Mouse (Mus musculus) right cerebral cortex, adult 2 months (tissue): Measurements from ENCODE around the gene Zdhhc9.
"Not testable (repeated sequence)": the region's sequence is repeated elsewhere in the genome, so short reads cannot be mapped to it uniquely, and the experiment has no call there.

Experiments used
- DNase-seq, 2 experiments: peaks; one replicate each; pipeline ENCODE4 v3.0.0; 2021 to 2022; ENCODE audit warnings: low spot score in 2 of 2

Gene Zdhhc9

GRCm38 (mm10) chrX:48208519-48209185 lies at the start of gene Zdhhc9:
Gene Zdhhc9, minus strand, starts transcription at chrX:48208878.
- DNase-seq = peak; percentile 88 to 90

DNA sequence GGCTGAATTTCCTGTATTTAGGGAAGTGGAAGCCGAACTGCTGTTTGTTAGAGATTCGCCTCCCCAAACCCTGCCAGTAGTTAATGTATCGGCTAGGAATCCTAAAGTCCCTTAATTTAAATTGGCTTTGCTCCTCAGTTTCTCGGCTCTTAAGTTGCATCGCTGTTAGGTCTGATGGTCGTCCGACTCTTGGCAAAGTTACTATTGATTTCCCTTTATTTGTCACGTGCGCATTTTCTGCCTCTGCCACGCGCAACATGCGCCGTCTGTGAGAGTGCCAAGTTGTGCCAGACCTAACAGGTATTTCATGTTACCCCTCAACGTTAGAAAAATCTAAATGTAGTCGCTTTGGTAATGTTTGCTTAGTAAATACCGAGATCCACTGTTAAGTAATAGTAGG lies 48.3 kb upstream of the Zdhhc9 start:
- peak in 1 of 2 experiments; percentile 3 for DNase-seq

DNA sequence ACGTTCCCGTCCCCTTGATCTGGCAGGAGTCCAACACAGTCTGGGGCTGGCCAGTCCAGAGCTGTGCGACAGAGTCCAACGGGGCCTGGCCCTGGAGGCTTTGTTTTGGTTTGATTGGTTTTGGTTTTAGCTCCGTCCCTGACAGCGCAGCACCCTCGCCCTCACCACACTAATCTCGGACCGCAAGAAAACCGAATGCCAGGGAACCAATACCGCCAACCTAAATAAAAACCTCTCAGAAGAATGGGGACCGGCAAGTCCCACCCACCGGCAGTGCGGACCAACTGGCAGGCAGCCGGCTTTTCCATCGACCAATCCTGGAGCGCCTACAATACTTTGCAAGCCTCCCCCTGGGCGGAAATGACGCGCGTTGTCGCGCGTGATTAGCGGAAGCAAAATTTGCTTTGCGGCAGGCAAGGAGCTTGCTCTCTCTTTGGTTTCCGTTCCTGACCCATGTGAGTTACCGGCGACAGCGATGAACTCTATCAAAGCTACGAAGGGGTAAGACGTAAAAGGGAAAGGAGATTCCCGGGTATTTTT lies 47.9 kb upstream of the Zdhhc9 start, which contains the start of gene Utp14a:
Gene Utp14a, plus strand, starts transcription at position 395 of the 540 bp plus-strand sequence.
- peak; percentile 94 to 96 for DNase-seq

DNA sequence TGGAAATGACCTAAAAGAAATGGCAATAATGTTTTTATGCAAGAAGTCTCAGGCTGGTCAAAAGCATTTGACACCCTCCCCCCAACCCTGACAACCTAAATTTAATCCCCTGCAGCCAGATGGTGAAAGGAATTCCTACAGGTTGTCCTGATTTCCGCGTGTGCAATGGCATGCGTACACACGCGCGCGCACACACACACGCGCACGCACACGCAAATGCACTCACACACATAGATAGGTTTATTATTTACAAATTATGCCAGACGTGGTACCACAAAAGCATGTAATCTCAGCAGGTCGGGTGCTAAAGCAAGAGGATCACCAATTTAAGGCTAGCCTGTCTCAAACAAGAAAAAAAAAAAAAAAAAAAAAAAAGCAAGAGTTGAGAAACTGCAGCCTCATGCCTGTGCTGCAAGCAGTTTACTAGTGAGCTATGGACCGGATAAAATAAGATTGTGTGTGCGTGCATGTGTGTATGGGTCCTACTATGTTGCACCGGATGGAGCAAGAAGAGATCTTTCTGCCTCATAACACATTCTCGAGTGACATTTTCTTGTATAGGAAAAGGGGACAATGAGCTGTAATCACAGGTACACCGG lies 47.3 kb upstream of the Zdhhc9 start:
- DNase-seq = peak; percentile 2 to 10

DNA sequence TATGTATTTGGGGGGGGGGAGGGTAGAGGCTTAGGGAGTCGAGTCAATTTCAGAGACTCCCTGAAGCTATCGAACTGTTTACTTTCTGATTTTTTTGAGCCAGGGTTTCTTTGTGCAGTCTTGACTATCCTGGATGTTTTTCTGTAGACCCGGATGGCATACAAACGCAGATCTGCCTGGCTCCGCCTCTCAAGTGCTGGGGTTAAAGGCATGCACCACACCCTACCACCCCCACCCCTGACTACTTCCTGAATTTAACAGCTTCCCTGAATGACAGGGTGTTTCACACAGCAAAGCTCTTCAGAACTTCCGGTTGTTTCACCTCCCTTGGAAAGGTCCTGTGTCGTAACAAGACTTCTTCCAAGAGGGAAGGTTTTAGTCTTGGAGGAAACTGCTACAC lies 25.7 kb upstream of the Zdhhc9 start:
- no peak for DNase-seq

DNA sequence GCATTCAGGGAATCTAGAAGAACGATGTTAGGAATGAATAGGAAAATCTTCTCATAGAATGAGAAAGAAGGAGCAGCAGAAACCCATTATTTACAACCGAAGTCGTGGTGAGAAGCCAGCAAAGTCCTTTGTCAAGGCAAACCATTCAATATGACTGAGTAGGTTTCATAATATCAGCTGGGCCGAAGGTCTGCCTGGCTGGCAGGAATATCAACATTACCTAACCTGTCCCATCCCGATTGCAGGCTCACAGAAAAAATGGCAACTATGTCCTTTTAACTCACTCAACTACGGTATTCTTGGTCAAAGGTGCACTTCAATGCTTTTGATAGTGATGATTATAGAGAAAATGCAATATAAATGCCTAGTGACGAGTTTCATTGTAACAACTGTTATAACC lies 17.5 kb upstream of the Zdhhc9 start:
- DNase-seq = no peak

GRCm38 (mm10) chrX:48222706-48223105 lies 14.0 kb upstream of the Zdhhc9 start:
- DNase-seq = no peak

- DNase-seq = no peak
Measured at GRCm38 (mm10) chrX:48219468-48219867, 10.8 kb upstream of the Zdhhc9 start.

DNA sequence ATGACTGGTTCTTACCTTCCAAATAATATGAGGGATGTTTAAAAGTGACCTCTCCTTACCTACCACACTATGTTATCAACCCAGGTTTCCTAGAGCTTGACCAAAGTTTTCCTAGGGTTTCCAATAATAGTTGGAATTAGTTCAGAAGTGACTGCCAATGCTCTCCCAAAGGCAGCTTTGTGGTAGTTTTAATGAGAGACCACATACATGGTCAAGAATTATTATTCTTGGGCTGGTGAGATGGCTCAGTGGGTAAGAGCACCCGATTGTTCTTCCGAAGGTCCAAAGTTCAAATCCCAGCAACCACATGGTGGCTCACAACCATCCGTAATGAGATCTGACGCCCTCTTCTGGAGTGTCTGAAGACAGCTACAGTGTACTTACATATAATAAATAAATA lies 1.1 kb upstream of the Zdhhc9 start:
- not testable (repeated sequence) for DNase-seq

DNA sequence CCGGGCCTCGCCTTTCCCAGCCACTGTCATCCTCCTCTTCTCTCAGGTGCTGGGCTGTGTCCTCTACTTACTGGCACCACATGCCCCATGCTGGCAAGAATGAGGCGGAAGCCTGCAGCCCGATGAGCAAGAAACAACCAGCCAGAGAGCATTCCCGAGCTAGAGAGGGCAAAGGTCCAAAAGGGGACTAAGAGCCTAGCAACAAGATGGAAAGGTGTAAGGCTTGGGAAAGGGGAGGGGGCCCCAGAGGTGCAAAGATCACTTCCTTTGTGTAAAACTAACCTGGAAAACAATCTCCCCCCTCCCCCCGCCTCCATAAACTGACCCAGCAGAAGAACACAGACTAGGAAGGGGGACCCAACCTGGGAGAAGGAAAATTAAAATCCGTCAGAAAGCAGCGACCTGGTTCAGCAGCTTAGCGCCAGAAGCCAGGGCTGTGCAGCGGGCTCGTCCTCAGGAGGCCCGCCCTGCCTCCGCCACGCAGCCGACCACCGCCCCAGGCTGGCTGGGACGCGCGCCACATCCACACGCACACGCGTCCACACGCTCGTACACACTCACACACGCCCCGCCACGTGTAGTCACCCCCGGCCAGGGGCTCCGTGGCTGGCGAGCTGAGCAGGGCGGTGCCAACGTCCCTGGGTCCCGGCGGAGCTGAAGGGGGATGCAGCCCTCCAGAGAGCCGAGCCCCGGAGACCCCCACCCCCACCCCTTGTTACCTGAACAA lies 754 bp downstream of the Zdhhc9 start:
- DNase-seq = no peak

DNA sequence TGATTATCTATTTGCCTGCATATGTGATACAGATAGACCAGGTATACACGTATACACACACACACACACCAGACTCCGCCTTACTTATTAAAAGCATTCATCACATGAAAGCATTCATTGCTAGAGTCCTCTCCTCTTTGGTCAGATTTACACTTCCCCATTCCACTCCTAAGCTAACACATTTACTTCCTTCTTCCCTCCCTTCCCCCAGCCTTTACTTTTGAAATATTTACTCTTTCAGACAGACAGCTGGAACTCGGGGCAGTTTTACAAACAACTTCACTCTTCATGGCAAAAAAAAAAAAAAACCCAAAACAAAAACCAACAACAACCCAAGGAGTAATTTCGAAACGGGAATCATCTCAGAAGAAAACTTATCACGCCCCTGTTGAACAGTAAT lies 4.2 kb downstream of the Zdhhc9 start:
- DNase-seq = no peak

DNA sequence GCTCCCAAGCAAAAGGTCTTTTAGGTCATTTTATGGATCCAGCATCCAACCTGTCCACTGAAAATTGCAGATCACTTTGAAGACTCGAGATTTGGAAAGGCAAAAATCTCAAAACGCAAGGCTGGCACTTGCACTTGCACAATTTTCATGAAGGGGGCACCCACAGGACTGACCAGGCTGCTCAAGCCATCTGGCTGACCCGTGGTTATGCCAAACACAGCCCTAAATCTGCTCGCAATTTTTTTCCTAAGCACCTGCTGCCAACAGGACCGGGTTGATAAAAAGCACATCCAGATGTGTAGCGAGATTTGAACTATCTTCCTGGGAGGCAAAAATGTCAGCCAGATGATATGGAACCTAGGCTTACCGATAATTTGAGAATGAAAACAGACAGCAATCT lies 4.9 kb downstream of the Zdhhc9 start:
- DNase-seq = no peak

DNA sequence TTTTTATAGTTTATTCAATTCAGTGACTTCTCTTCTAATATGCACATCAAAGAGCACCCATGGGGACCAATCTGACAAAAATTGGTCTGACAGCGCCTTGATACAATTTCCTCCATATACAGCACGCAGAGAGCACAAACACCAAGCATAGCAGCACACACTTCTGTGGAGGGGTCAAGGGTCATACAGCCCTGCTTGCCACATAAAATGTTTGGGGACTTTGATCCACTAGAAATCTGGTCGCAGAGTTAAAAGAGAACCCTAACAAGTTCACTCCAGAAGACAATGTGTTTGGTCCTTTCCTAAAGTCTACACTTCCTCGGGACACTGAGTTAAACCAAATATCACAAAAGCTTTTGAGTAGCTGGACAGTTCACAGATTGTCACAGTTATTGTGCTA lies 5.7 kb downstream of the Zdhhc9 start:
- no peak for DNase-seq

DNA sequence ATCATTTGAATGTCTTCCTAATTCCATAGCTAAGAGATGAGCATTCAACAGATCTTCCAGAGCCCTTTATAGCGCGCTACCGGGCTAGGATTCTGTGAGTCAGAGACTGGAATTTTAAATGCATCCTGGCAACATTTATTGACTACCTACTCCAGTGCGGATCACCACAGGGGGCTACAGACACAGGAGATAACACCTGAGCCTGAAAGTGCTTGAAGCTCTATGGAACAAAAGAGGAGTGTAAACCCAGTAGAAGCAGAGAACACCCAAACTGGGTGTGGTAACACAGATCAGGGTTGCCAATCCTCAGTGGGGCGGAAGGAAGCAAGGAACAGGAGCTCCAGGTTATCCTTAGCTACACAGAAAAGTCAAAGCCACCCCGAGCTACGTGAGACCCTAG lies 6.2 kb downstream of the Zdhhc9 start:
- no peak for DNase-seq

DNA sequence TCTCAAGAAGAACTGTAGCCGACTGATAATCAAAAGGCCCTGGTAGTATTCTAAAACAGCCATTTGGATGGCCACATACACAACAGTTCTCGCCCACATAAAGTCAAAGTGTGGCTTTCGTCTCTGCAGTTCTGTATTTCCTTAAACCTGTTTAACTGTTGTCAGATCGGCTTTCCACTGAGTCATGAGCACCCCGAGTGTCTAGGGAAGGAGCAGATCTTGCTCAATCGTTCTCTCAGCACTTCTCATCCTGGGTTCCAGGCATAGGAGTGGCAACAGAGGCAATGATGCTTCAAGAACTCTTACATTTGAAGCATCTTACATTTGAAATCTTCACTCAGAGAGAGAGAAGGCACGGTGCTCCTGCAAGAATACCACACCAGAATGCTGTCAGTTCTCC lies 6.7 kb downstream of the Zdhhc9 start:
- DNase-seq = no peak

- DNase-seq = no peak
Measured at GRCm38 (mm10) chrX:48200699-48201098, 8.0 kb downstream of the Zdhhc9 start.

DNA sequence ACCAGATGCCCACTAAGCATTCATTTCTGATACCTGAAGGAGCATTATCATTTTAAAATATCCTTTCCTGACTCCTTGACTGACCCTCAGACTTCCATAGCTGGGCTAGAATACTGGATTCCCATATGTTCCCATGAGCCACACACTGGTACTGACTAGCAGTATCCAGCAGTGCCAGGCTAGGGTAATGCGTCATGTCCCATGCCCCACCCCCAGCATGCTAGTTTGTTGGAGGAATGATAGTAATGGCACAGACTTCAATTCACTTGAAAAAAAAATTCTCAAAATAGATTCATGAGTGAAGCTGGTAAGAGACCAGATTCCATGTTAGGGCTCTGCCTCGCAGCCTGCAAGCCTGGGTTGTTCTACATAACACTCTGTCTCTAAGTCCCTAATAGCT lies 9.7 kb downstream of the Zdhhc9 start:
- DNase-seq = no peak

DNA sequence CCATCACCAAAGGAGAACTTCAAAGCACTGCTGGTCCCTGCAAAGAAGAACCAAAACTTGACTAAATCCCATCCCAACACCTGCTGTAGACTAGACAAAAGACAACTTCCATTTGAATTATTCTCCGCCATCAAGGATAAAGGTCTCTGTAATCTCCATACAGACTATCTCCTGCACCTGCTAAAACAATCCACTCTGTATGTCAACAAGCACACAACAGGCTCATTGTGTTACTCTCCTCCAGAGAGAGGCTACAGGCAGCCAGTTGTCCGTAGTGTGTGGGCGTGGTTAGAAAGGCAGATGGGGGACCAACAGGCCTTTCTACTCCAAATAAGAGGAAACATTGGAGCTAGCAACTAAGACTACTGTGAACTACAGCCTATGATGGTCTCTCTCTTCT lies 10.8 kb downstream of the Zdhhc9 start:
- DNase-seq = no peak

DNA sequence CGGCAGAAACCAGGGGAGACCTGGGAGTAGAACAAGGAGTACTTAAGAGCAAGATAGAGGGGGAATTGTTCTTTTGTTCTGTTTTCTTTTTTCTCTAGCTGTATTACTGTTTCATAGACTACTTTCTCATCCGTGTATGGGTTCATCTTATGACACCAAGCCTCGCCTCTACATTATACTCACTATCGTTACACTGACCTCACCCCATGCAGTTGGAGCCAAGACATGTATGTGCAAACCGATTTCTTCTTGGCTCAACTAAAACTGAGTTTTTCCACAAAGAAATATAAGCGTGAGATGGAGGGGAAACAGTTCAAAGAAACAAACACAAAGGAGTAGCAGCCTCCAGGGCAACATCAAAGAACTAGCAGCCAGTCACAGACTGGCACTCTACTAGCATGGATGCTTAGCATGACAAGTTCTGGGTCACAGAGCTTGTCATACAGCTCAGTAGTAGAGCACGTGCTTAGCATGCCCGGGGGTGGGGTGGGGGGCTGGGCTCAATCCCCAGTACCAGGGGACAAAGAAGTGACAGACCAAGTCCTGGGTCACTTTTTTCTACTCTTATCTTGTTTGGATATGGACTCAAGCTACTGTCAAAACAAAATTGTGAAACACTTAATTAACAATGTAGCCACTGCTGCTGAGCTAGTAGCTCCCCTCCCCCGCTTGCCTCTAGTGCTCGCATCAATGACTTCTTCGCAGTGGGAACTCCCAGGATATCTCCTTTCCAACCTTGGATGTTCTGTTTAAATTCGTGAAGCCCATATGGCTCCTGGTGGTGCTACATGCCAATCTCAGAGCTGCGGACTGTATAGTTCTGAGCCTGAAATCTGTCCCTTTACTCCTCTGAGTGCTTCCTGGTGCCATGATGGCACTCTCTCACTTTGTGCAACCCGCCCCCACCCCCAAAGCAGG lies 15.2 kb downstream of the Zdhhc9 start:
- DNase-seq = no peak

GRCm38 (mm10) chrX:48191261-48191660 lies 17.4 kb downstream of the Zdhhc9 start:
- no peak for DNase-seq

DNA sequence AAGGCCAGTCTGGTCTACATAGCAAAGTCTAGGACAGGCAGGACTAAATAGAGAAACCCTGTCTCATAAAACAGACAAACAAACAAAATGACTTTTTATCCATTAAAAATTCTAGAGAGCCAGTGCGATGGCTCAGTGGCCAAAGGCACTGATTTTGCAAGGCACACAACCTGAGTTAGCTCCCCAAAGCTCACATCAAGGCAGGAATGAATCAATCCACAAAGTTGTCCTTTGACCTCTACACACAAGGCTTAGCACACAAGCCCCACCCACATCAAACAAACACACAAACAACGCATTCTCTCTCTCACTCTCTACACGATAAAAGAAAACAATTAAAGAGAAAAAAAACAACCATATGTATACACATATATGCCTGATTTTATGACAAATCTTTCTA lies 24.0 kb downstream of the Zdhhc9 start:
- no peak for DNase-seq

DNA sequence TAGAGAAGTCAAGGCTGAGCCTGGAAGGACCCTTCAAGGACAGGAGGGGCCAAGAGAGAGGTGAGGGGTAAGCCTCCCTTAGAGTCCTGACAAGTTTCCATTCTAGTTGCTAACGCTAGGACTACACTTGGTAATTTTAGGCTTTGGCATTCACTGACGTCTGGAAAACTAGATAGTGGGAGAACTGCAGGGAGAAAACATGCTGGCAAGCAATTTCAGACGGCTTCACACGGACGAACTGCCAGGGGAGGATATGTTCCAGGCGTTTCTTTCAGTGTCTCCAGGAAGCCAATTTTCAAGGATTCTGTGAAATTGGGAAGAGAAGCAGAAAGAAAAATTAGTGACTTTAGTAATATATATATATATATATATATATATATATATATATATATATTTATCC lies 26.8 kb downstream of the Zdhhc9 start:
- no peak for DNase-seq
